Mouse (Mus musculus): ENCODE data around the gene Tspan33. TPM values are rescaled to one million over a fixed set of nuclear protein-coding genes. Genes with fewer than 3 reads are reported as not detected.
A peak's percentile ranks its signal among the peaks of the same experiment; 100 is the strongest.
"Not testable (repeated sequence)": the region's sequence is repeated elsewhere in the genome, so short reads cannot be mapped to it uniquely, and the experiment has no call there.

The Tspan33 gene
- total RNA-seq, 1 experiment = 5.7 TPM

DNA sequence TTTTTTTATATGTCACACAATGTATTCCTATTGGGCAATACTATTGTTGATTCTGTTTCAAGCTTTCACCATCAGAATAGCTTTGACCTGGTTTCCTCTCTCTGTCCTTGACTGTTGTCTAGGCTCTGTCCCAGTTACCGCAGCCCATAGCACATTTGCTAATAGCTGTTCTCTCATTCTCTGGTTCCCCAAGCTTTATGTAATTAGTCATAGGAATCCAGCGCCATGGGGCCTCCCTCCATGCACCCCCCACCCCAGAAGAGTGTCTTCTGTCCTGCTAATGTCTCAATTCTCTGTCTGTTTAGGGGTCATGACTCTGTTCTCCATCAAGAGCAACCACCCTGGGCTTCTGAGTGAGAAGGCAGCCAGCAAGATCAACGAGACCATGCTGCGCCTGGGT, 62.5 kb downstream of the Tspan33 start:
- Histone ChIP-seq H3K36me3 (ENCODE audit: control insufficient read depth, insufficient read depth, low read length, poor library complexity, severe bottlenecking) (peaks cover 5% of the 10 kb centered on the region; the same call in 1 of the 2 replicates), H3K9ac (ENCODE audit: insufficient read depth, low read depth, low read length, poor library complexity, severe bottlenecking) (no peak overlapping the region), H3K27ac (ENCODE audit: insufficient read depth, low read depth, low read length, poor library complexity, severe bottlenecking) (no peak overlapping the region), H3K4me1 (ENCODE audit: control insufficient read depth in 2 of 2, insufficient read depth in 2 of 2, low read length in 2 of 2, poor library complexity in 1 of 2) (no peaks in the 10 kb centered on the region), H3K4me3 (ENCODE audit: insufficient read depth in 1 of 2, low read depth in 1 of 2, low read length in 2 of 2, poor library complexity in 1 of 2, severe bottlenecking in 1 of 2) (no peak overlapping the region), H3K9me3 (ENCODE audit: control insufficient read depth, insufficient read depth, low read depth, low read length) (no peaks in the 10 kb centered on the region)
- no peak for DNase-seq (ENCODE audit: low read depth, low spot score)
- in situ Hi-C loops (cut with MboI; ENCODE audit: low sequenced_read_pairs in 2 of 2, unreplicated experiment in 2 of 2) = no loop called here
- TF ChIP-seq ZNF384 (IDR thresholded peaks at IDR 0.05; ENCODE audit: low read depth, low read length) = no peak

- H3K27ac ChIP-seq (ENCODE audit: insufficient read depth, low read depth, low read length, poor library complexity, severe bottlenecking) = no peak overlapping the region
- H3K4me1 ChIP-seq (ENCODE audit: control insufficient read depth in 2 of 2, insufficient read depth in 2 of 2, low read length in 2 of 2, poor library complexity in 1 of 2) = no peaks in the 10 kb centered on the region
- H3K36me3 ChIP-seq (ENCODE audit: control insufficient read depth, insufficient read depth, low read length, poor library complexity, severe bottlenecking) = peaks cover 5% of the 10 kb centered on the region; the same call in 1 of the 2 replicates
- H3K9me3 ChIP-seq (ENCODE audit: control insufficient read depth, insufficient read depth, low read depth, low read length) = no peaks in the 10 kb centered on the region
- peak overlapping the region; percentile 17; the same call in 1 of the 2 replicates for H3K9ac ChIP-seq (ENCODE audit: insufficient read depth, low read depth, low read length, poor library complexity, severe bottlenecking)
- DNase-seq (ENCODE audit: low read depth, low spot score) = peak; percentile 88
- no peak overlapping the region for H3K4me3 ChIP-seq (ENCODE audit: insufficient read depth in 1 of 2, low read depth in 1 of 2, low read length in 2 of 2, poor library complexity in 1 of 2, severe bottlenecking in 1 of 2)
- in situ Hi-C loops (cut with MboI; ENCODE audit: low sequenced_read_pairs in 2 of 2, unreplicated experiment in 2 of 2) = no loop called here
- no peak for TF ChIP-seq MAFK (IDR thresholded peaks at IDR 0.05; ENCODE audit: insufficient read depth, low read depth, low read length)
- TF ChIP-seq HCFC1 (IDR thresholded peaks at IDR 0.05; ENCODE audit: borderline replicate concordance, insufficient read depth, low read length) = no peak
- 0 out of 2 replicates have a peak, but pooled peaks have one; percentile 31 for TF ChIP-seq ZC3H11A (IDR thresholded peaks at IDR 0.05; ENCODE audit: borderline replicate concordance, low read depth, low read length)
These were observed 64.4 kb downstream of the Tspan33 start for GRCm38 (mm10) chr6:29758417-29758816.

GRCm38 (mm10) chr6:29759012-29759679, 65.1 kb downstream of the Tspan33 start:
- H3K36me3 ChIP-seq (ENCODE audit: control insufficient read depth, insufficient read depth, low read length, poor library complexity, severe bottlenecking) = peaks cover 5% of the 10 kb centered on the region; the same call in 1 of the 2 replicates
- H3K4me1 ChIP-seq (ENCODE audit: control insufficient read depth in 2 of 2, insufficient read depth in 2 of 2, low read length in 2 of 2, poor library complexity in 1 of 2) = no peaks in the 10 kb centered on the region
- H3K9me3 ChIP-seq (ENCODE audit: control insufficient read depth, insufficient read depth, low read depth, low read length) = no peaks in the 10 kb centered on the region
- H3K4me3 ChIP-seq (ENCODE audit: insufficient read depth in 1 of 2, low read depth in 1 of 2, low read length in 2 of 2, poor library complexity in 1 of 2, severe bottlenecking in 1 of 2) = no peak overlapping the region
- DNase-seq (ENCODE audit: low read depth, low spot score) = no peak
- TF ChIP-seq ZNF384 (IDR thresholded peaks at IDR 0.05; ENCODE audit: low read depth, low read length) (no peak), ZC3H11A (IDR thresholded peaks at IDR 0.05; ENCODE audit: borderline replicate concordance, low read depth, low read length) (no peak), HCFC1 (IDR thresholded peaks at IDR 0.05; ENCODE audit: borderline replicate concordance, insufficient read depth, low read length) (no peak), MAFK (IDR thresholded peaks at IDR 0.05; ENCODE audit: insufficient read depth, low read depth, low read length) (no peak), CHD2 (IDR thresholded peaks at IDR 0.05; ENCODE audit: low read depth, low read length) (no peak)
- in situ Hi-C loops (cut with MboI; ENCODE audit: low sequenced_read_pairs in 2 of 2, unreplicated experiment in 2 of 2) = no loop called here
- H3K9ac ChIP-seq (ENCODE audit: insufficient read depth, low read depth, low read length, poor library complexity, severe bottlenecking) = peak overlapping the region; percentile 17; the same call in 1 of the 2 replicates
- no peak overlapping the region for H3K27ac ChIP-seq (ENCODE audit: insufficient read depth, low read depth, low read length, poor library complexity, severe bottlenecking)

- H3K4me3 ChIP-seq (ENCODE audit: insufficient read depth in 1 of 2, low read depth in 1 of 2, low read length in 2 of 2, poor library complexity in 1 of 2, severe bottlenecking in 1 of 2); H3K4me1 ChIP-seq (ENCODE audit: control insufficient read depth in 2 of 2, insufficient read depth in 2 of 2, low read length in 2 of 2, poor library complexity in 1 of 2); DNase-seq (ENCODE audit: low read depth, low spot score); H3K27ac ChIP-seq (ENCODE audit: insufficient read depth, low read depth, low read length, poor library complexity, severe bottlenecking); H3K9me3 ChIP-seq (ENCODE audit: control insufficient read depth, insufficient read depth, low read depth, low read length); H3K36me3 ChIP-seq (ENCODE audit: control insufficient read depth, insufficient read depth, low read length, poor library complexity, severe bottlenecking); H3K9ac ChIP-seq (ENCODE audit: insufficient read depth, low read depth, low read length, poor library complexity, severe bottlenecking): not testable (repeated sequence)
- in situ Hi-C loops (cut with MboI; ENCODE audit: low sequenced_read_pairs in 2 of 2, unreplicated experiment in 2 of 2) = loop anchor here in 1 of 2 experiments (10.0 kb wide), 1 partner anchor 444 kb away; no protein-coding TSS in a partner anchor
These were observed 66.4 kb downstream of the Tspan33 start for GRCm38 (mm10) chr6:29760397-29760796.

GRCm38 (mm10) chr6:29761282-29761681, 67.3 kb downstream of the Tspan33 start:
- no peaks in the 10 kb centered on the region for H3K9me3 ChIP-seq (ENCODE audit: control insufficient read depth, insufficient read depth, low read depth, low read length)
- TF ChIP-seq ZC3H11A (IDR thresholded peaks at IDR 0.05; ENCODE audit: borderline replicate concordance, low read depth, low read length) = no peak
- TF ChIP-seq MAFK (IDR thresholded peaks at IDR 0.05; ENCODE audit: insufficient read depth, low read depth, low read length) = no peak
- no peak for TF ChIP-seq ZNF384 (IDR thresholded peaks at IDR 0.05; ENCODE audit: low read depth, low read length)
- TF ChIP-seq HCFC1 (IDR thresholded peaks at IDR 0.05; ENCODE audit: borderline replicate concordance, insufficient read depth, low read length) = no peak
- no peak for TF ChIP-seq CHD2 (IDR thresholded peaks at IDR 0.05; ENCODE audit: low read depth, low read length)
- in situ Hi-C loops (cut with MboI; ENCODE audit: low sequenced_read_pairs in 2 of 2, unreplicated experiment in 2 of 2) = loop anchor here in 1 of 2 experiments (10.0 kb wide), 1 partner anchor 444 kb away; no protein-coding TSS in a partner anchor
- no peak overlapping the region for H3K27ac ChIP-seq (ENCODE audit: insufficient read depth, low read depth, low read length, poor library complexity, severe bottlenecking)
- peaks cover 5% of the 10 kb centered on the region; the same call in 1 of the 2 replicates for H3K36me3 ChIP-seq (ENCODE audit: control insufficient read depth, insufficient read depth, low read length, poor library complexity, severe bottlenecking)
- no peak overlapping the region for H3K9ac ChIP-seq (ENCODE audit: insufficient read depth, low read depth, low read length, poor library complexity, severe bottlenecking)
- H3K4me3 ChIP-seq (ENCODE audit: insufficient read depth in 1 of 2, low read depth in 1 of 2, low read length in 2 of 2, poor library complexity in 1 of 2, severe bottlenecking in 1 of 2) = no peak overlapping the region
- DNase-seq (ENCODE audit: low read depth, low spot score) = no peak
- H3K4me1 ChIP-seq (ENCODE audit: control insufficient read depth in 2 of 2, insufficient read depth in 2 of 2, low read length in 2 of 2, poor library complexity in 1 of 2) = no peaks in the 10 kb centered on the region
